Mouse (Mus musculus) thymus, postnatal 10 days (tissue): ENCODE results near the gene BC003965.

ENCODE experiments used
- DNase-seq, 2 experiments: peaks; one replicate each; pipeline ENCODE4 v3.0.0; 2021; ENCODE audit warnings: low spot score in 2 of 2

Gene BC003965

GRCm38 (mm10) chr17:25184129-25184691 is at the start of gene BC003965:
Gene BC003965 (plus strand): TSS chr17:25184554.
- peak; percentile 93 to 96 for DNase-seq

- no peak for DNase-seq
Observed at GRCm38 (mm10) chr17:25135622-25136021, 48.7 kb upstream of the BC003965 start.

- DNase-seq, result no peak
Observed at GRCm38 (mm10) chr17:25138803-25139202, 45.6 kb upstream of the BC003965 start.

- no peak for DNase-seq
Observed at GRCm38 (mm10) chr17:25139960-25140359, 44.4 kb upstream of the BC003965 start.

- DNase-seq, result no peak
Observed at GRCm38 (mm10) chr17:25162161-25162560, 22.2 kb upstream of the BC003965 start, which contains the start of gene Ccdc154. Gene Ccdc154 (plus strand): TSS chr17:25162461.

GRCm38 (mm10) chr17:25163387-25163786 is 21.0 kb upstream of the BC003965 start:
- DNase-seq, result no peak

- no peak for DNase-seq
Observed at GRCm38 (mm10) chr17:25164770-25165169, 19.6 kb upstream of the BC003965 start.

GRCm38 (mm10) chr17:25165970-25166671 is 18.2 kb upstream of the BC003965 start:
- DNase-seq, result no peak

- no peak for DNase-seq
Observed at GRCm38 (mm10) chr17:25169706-25170105, 14.6 kb upstream of the BC003965 start.

- DNase-seq, result no peak
Observed at GRCm38 (mm10) chr17:25172558-25172957, 11.8 kb upstream of the BC003965 start.

GRCm38 (mm10) chr17:25175411-25175810 is 8.9 kb upstream of the BC003965 start, which contains the start of gene Gm38655:
Gene Gm38655 (minus strand): TSS chr17:25175471.
- no peak for DNase-seq

GRCm38 (mm10) chr17:25183232-25183631 is 1.1 kb upstream of the BC003965 start:
- peak in 1 of 2 experiments; percentile 10 for DNase-seq

- DNase-seq, result no peak
Observed at GRCm38 (mm10) chr17:25184961-25185360, 607 bp downstream of the BC003965 start.

GRCm38 (mm10) chr17:25187784-25188149 is 3.4 kb downstream of the BC003965 start:
- no peak for DNase-seq

GRCm38 (mm10) chr17:25188150-25189031 is 4.0 kb downstream of the BC003965 start, which contains the start of gene Unkl:
Gene Unkl (plus strand): TSS chr17:25188397.
- DNase-seq, result peak; percentile 70 to 86

GRCm38 (mm10) chr17:25189091-25189490 is 4.7 kb downstream of the BC003965 start:
- DNase-seq, result peak in 1 of 2 experiments; percentile 9

GRCm38 (mm10) chr17:25202401-25202800 is 18.0 kb downstream of the BC003965 start:
- no peak for DNase-seq

GRCm38 (mm10) chr17:25210006-25210405 is 25.7 kb downstream of the BC003965 start:
- DNase-seq, result no peak

GRCm38 (mm10) chr17:25210680-25211466 is 26.5 kb downstream of the BC003965 start:
- DNase-seq, result no peak

GRCm38 (mm10) chr17:25211705-25212104 is 27.4 kb downstream of the BC003965 start:
- no peak for DNase-seq

GRCm38 (mm10) chr17:25215431-25215830 is 31.1 kb downstream of the BC003965 start:
- no peak for DNase-seq
